Mouse (Mus musculus) spleen, postnatal 14 days (tissue): Measurements from ENCODE around the gene Ccdc169.
"Not testable (repeated sequence)": the region's sequence is repeated elsewhere in the genome, so short reads cannot be mapped to it uniquely, and the experiment has no call there.

Source experiments
- DNase-seq, 2 experiments: peaks; one replicate each; pipeline ENCODE4 v3.0.0; 2021 to 2022; ENCODE audit warnings: low spot score in 2 of 2

Gene Ccdc169

GRCm38 (mm10) chr3:55195581-55196327, 58.6 kb downstream of the Ccdc169 start:
- no peak for DNase-seq

GRCm38 (mm10) chr3:55196328-55196710, 59.2 kb downstream of the Ccdc169 start:
- no peak for DNase-seq

- not testable (repeated sequence) for DNase-seq
Measured at GRCm38 (mm10) chr3:55203621-55204020, 66.5 kb downstream of the Ccdc169 start.

- no peak for DNase-seq
Measured at GRCm38 (mm10) chr3:55206413-55206812, 69.3 kb downstream of the Ccdc169 start.

GRCm38 (mm10) chr3:55207665-55208064, 70.5 kb downstream of the Ccdc169 start:
- DNase-seq = no peak

GRCm38 (mm10) chr3:55212254-55212653, 75.1 kb downstream of the Ccdc169 start:
- no peak for DNase-seq

- no peak for DNase-seq
Measured at GRCm38 (mm10) chr3:55213785-55214184, 76.6 kb downstream of the Ccdc169 start.

- DNase-seq = no peak
Measured at GRCm38 (mm10) chr3:55214413-55214812, 77.3 kb downstream of the Ccdc169 start.

- DNase-seq = no peak
Measured at GRCm38 (mm10) chr3:55222502-55222901, 85.4 kb downstream of the Ccdc169 start.
